Mouse (Mus musculus) erythroblast, embryonic 14.5 days (primary cell): ENCODE measurements around the gene Cxcr2.

Source experiments
- GATA1 ChIP-seq: IDR thresholded peaks from 2 replicates; pipeline ENCODE4 v1.6.1; 2012; ENCODE audit warnings: low read length, inconsistent platforms, mixed read lengths
- TAL1 ChIP-seq: IDR thresholded peaks from 3 replicates; pipeline ENCODE4 v1.6.1; 2012; ENCODE audit warnings: low read length, inconsistent platforms, mixed read lengths

GRCm38 (mm10) chr1:74117876-74118275, 35.9 kb upstream of the Cxcr2 start:
- TF ChIP-seq GATA1 (no peak), TAL1 (no peak)
